Mouse (Mus musculus): ENCODE data around the gene Cyth3. TPM values are rescaled to one million over a fixed set of nuclear protein-coding genes. Genes with fewer than 3 reads are reported as not detected.
A peak's percentile ranks its signal among the peaks of the same experiment; 100 is the strongest.

Gene Cyth3
- polyA plus RNA-seq, 1 experiment from 2014 or later: 57.2 TPM

DNA sequence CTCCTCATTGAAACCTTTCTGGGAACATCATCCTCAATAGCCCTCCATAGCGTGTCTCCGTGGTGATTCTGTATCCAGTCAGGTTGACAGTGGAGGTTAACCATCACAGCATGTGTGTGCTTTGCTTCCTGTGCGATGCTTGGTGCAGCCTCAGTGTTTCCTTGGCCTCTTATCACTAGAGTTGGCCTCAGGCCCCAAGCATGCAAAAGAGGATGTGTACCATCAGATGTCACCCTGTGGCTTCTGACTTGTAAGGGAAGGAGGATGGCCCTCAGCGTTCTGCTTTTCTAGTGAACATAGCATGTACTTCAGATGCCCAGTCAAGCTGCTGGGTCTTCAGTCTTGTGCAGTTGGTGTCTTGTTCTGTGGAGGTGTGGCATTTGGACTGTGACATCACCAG is 76.2 kb downstream of the Cyth3 start:
- Histone ChIP-seq H3K27ac (no peak overlapping the region), H3K4me2 (no peak overlapping the region), H3K4me3 (no peak overlapping the region), H3K9me3 (no peaks in the 10 kb centered on the region), H3K4me1 (no peaks in the 10 kb centered on the region), H3K36me3 (peaks cover 54% of the 10 kb centered on the region), H3K27me3 (no peaks in the 10 kb centered on the region), H3K9ac (no peak overlapping the region)
- ATAC-seq (ENCODE audit: borderline replicate concordance, extremely low read depth, low FRiP score, low TSS enrichment): no peak
- WGBS: 92% methylated on average over 4 of the region's 4 CpGs

DNA sequence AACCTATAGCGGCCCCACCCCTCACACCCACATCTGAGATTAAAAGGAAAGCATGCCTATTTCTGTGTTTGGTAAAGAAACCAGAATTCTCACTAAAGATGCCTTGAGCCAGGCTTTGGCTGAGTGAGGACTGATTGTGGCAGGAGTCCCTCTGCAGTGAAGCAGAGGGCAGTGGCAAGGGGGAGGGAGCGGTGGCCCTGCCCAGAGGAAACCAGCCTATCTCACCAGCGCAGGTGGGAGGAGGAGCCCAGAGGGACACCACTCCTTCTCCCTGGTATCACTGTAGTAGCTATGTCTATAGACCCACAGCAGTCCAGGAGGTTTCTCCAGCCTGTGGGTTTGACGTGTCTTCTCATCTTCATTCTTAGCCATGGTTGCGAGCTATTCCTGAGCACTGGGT is 78.0 kb downstream of the Cyth3 start:
- 90% methylated on average over 5 of the region's 5 CpGs for WGBS
- ATAC-seq (ENCODE audit: borderline replicate concordance, extremely low read depth, low FRiP score, low TSS enrichment): no peak
- Histone ChIP-seq H3K9ac (no peak overlapping the region), H3K4me1 (no peaks in the 10 kb centered on the region), H3K27me3 (no peaks in the 10 kb centered on the region), H3K4me2 (no peak overlapping the region), H3K36me3 (peaks cover 43% of the 10 kb centered on the region), H3K27ac (no peak overlapping the region), H3K4me3 (no peak overlapping the region), H3K9me3 (no peaks in the 10 kb centered on the region)

DNA sequence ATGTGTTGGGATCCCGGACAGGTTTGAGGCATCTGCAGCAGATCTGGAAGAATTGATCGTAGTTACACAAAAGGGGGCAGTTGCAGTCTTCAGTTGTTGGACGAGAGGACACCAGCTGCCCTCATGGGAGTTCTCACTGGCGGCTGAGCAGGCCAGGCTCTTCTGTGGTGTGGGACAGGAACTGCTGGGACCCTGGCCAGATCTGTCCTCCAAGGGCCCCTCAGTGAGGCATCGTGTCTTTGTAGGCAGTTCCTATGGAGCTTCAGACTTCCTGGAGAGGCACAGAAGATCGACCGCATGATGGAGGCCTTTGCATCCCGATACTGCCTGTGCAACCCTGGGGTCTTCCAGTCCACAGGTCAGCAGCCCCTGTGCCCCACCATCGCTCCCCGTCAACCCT is 78.8 kb downstream of the Cyth3 start:
- H3K36me3 ChIP-seq: peaks cover 35% of the 10 kb centered on the region
- H3K4me3 ChIP-seq: no peak overlapping the region
- H3K27ac ChIP-seq: no peak overlapping the region
- H3K9ac ChIP-seq: no peak overlapping the region
- H3K9me3 ChIP-seq: no peaks in the 10 kb centered on the region
- 85% methylated on average over 10 of the region's 10 CpGs for WGBS
- H3K4me1 ChIP-seq: no peaks in the 10 kb centered on the region
- ATAC-seq (ENCODE audit: borderline replicate concordance, extremely low read depth, low FRiP score, low TSS enrichment): no peak
- H3K27me3 ChIP-seq: no peaks in the 10 kb centered on the region
- no peak overlapping the region for H3K4me2 ChIP-seq

GRCm38 (mm10) chr5:143704875-143705658 is 82.8 kb downstream of the Cyth3 start:
- H3K27me3 ChIP-seq: no peaks in the 10 kb centered on the region
- WGBS: 80% methylated on average over 13 of the region's 13 CpGs
- H3K36me3 ChIP-seq: peaks cover 57% of the 10 kb centered on the region
- no peaks in the 10 kb centered on the region for H3K9me3 ChIP-seq
- no peak overlapping the region for H3K4me2 ChIP-seq
- H3K4me1 ChIP-seq: no peaks in the 10 kb centered on the region
- no peak for ATAC-seq (ENCODE audit: borderline replicate concordance, extremely low read depth, low FRiP score, low TSS enrichment)
- H3K4me3 ChIP-seq: no peak overlapping the region
- H3K9ac ChIP-seq: no peak overlapping the region
- H3K27ac ChIP-seq: no peak overlapping the region

DNA sequence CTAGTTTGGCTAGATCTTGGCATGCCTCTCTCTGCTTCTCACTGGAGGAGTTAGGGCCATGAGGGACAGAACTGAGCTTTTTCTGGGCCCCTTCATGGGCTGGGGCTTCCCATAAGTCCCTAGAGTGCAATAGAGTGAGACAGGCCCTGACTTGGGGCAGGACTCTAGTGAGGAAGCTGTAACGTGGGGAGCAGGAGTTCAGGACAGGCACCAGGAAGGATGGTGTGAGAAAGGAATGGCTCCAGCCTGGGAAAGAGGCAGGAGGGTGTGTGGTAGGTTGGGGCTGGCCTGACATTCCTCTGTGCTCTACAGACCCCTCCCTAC is 83.4 kb downstream of the Cyth3 start:
- Histone ChIP-seq H3K27me3 (no peaks in the 10 kb centered on the region), H3K9ac (no peak overlapping the region), H3K36me3 (peaks cover 57% of the 10 kb centered on the region), H3K27ac (no peak overlapping the region), H3K9me3 (no peaks in the 10 kb centered on the region), H3K4me3 (no peak overlapping the region), H3K4me1 (no peaks in the 10 kb centered on the region), H3K4me2 (no peak overlapping the region)
- no peak for ATAC-seq (ENCODE audit: borderline replicate concordance, extremely low read depth, low FRiP score, low TSS enrichment)
- 36% methylated on average over 1 of the region's 1 CpGs for WGBS

DNA sequence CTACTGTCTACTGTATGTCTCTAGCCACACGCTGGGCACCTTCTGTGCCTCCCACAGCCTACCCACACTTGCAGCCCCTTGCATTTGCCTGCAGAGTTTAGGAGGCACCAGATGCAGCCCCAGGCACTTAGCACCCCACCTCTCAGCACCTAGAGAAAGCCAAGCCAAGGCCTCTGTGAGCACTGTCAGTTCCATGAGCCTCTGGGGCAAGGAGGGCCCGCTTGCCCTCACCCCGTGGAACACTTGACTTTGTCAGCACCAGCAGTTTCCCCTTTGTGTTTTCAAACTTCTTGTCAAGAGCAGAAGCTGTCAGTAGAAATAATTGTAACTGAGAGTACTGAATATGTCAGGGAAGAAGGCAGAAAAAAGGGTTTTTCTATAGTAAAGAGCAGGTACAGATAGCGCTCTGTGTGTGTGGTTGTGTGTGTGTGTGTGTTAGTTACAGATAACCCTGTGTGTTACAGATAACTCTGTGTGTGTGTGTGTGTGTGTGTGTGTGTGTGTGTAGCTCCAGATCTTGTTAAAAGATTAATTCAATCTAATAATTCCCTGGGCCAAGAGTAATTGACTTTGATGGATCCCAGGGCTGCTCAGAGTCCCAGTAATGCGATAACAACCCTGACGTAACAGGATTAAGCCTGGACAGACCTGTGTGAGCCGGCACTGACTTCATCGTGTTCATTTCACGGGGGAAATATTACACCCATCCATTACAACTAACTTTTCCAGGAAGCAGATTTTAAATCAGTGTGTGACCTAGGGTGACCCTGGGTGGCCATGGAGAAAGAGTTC is 84.0 kb downstream of the Cyth3 start:
- no peak for ATAC-seq (ENCODE audit: borderline replicate concordance, extremely low read depth, low FRiP score, low TSS enrichment)
- Histone ChIP-seq H3K4me2 (no peak overlapping the region), H3K36me3 (peaks cover 56% of the 10 kb centered on the region)

DNA sequence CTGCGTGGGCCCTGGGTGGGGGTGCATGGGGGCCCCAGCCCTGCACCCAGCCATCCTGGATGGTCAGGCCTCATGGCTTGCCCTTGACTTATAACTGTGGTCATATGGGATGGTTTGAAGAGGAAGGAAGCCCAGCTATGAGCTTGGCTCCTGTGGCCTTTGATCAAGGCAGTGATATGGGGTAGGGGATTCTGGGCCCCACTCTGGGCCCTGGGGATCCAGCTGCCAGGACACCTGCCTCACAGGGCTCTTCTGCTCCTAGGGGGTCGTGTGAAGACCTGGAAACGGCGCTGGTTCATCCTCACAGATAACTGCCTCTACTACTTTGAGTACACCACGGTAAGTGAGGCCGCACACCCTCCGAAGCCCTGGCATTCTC is 84.6 kb downstream of the Cyth3 start:
- Histone ChIP-seq H3K9ac (no peak overlapping the region), H3K27me3 (no peaks in the 10 kb centered on the region), H3K4me2 (no peak overlapping the region), H3K4me3 (no peak overlapping the region), H3K4me1 (no peaks in the 10 kb centered on the region), H3K27ac (no peak overlapping the region), H3K9me3 (no peaks in the 10 kb centered on the region), H3K36me3 (peaks cover 55% of the 10 kb centered on the region)
- ATAC-seq (ENCODE audit: borderline replicate concordance, extremely low read depth, low FRiP score, low TSS enrichment): no peak
- WGBS: 85% methylated on average over 7 of the region's 7 CpGs

More for the DNA sequence above, 84.0 kb downstream of the Cyth3 start:
- Histone ChIP-seq H3K27me3 (no peaks in the 10 kb centered on the region), H3K4me1 (no peaks in the 10 kb centered on the region), H3K9me3 (no peaks in the 10 kb centered on the region), H3K4me3 (no peak overlapping the region), H3K9ac (no peak overlapping the region), H3K27ac (no peak overlapping the region)
- WGBS: 77% methylated on average over 9 of the region's 9 CpGs

DNA sequence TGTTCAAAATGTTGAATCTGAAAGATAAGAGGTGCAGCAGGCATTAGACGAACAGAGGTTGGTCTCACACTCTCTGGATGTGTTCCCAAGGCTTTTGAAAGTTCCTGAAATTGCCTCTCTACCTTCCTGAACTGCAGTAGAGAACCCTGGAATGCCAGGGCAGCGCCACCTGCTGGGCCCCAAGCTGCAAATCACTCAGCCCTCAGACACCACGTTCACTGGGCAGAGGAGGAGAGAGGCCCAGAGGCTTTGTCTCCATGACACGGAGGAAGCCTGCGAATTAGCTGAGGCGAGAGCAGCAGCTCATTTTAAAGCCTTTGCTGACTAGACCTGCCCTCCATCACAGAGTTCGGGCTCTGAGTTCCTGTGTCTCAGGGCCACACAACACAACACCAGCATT is 89.1 kb downstream of the Cyth3 start:
- 13% methylated on average over 7 of the region's 7 CpGs for WGBS
- H3K4me3 ChIP-seq: no peak overlapping the region
- ATAC-seq (ENCODE audit: borderline replicate concordance, extremely low read depth, low FRiP score, low TSS enrichment): peak; percentile 79; the same call in 1 of the 2 replicates
- no peaks in the 10 kb centered on the region for H3K4me1 ChIP-seq
- H3K36me3 ChIP-seq: peaks cover 82% of the 10 kb centered on the region
- H3K9ac ChIP-seq: no peak overlapping the region
- no peaks in the 10 kb centered on the region for H3K27me3 ChIP-seq
- H3K27ac ChIP-seq: no peak overlapping the region
- H3K4me2 ChIP-seq: no peak overlapping the region
- H3K9me3 ChIP-seq: no peaks in the 10 kb centered on the region

GRCm38 (mm10) chr5:143712011-143712800 is 90.0 kb downstream of the Cyth3 start:
- Histone ChIP-seq H3K27me3 (no peaks in the 10 kb centered on the region), H3K9ac (no peak overlapping the region), H3K4me3 (no peak overlapping the region), H3K4me1 (no peaks in the 10 kb centered on the region), H3K27ac (no peak overlapping the region), H3K36me3 (peaks cover 84% of the 10 kb centered on the region), H3K9me3 (no peaks in the 10 kb centered on the region), H3K4me2 (no peak overlapping the region)
- WGBS: 79% methylated on average over 14 of the region's 14 CpGs
- no peak for ATAC-seq (ENCODE audit: borderline replicate concordance, extremely low read depth, low FRiP score, low TSS enrichment)

GRCm38 (mm10) chr5:143721962-143722361 is 99.7 kb downstream of the Cyth3 start:
- H3K36me3 ChIP-seq: peaks cover 91% of the 10 kb centered on the region
- H3K4me1 ChIP-seq: no peaks in the 10 kb centered on the region
- H3K27me3 ChIP-seq: no peaks in the 10 kb centered on the region
- no peak overlapping the region for H3K4me3 ChIP-seq
- WGBS: 94% methylated on average over 7 of the region's 7 CpGs
- no peak overlapping the region for H3K27ac ChIP-seq
- H3K9me3 ChIP-seq: no peaks in the 10 kb centered on the region
- no peak for ATAC-seq (ENCODE audit: borderline replicate concordance, extremely low read depth, low FRiP score, low TSS enrichment)
- no peak overlapping the region for H3K4me2 ChIP-seq
- H3K9ac ChIP-seq: no peak overlapping the region

DNA sequence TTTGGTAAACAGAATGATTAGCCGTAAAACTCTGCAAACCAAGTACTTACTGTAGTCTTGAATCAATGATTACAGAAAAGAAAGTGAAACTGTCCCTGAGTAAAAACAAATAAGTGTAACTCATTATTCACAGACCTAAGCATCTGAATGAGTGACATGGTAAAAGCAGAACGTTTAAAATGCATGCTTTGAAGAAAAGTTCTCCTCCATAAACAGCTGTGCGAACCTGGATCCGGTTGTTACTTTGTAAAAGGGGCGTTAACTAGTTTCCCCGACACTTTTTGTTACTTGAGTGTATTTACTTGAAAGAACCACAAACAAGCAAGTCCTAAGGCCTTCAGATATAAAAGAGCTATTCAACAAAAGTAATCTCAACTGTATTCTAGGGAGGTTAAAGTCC is 108.7 kb downstream of the Cyth3 start:
- peak overlapping the region; percentile 86 for H3K4me3 ChIP-seq
- no peaks in the 10 kb centered on the region for H3K9me3 ChIP-seq
- no peak overlapping the region for H3K27ac ChIP-seq
- no peaks in the 10 kb centered on the region; the same call in 1 of the 2 replicates for H3K27me3 ChIP-seq
- H3K36me3 ChIP-seq: peaks cover 12% of the 10 kb centered on the region; the same call in 1 of the 2 replicates
- H3K9ac ChIP-seq: peak overlapping the region; percentile 83
- WGBS: 6% methylated on average over 6 of the region's 6 CpGs
- no peak for ATAC-seq (ENCODE audit: borderline replicate concordance, extremely low read depth, low FRiP score, low TSS enrichment)
- H3K4me1 ChIP-seq: peaks cover 13% of the 10 kb centered on the region
- H3K4me2 ChIP-seq: peak overlapping the region; percentile 86

Data from lung, embryonic 15.5 days (tissue).